Mouse (Mus musculus) small intestine, adult 2 months (tissue): ENCODE data around the gene Aco2.

Experiments used
- CTCF ChIP-seq: fragments of 200-500 bp; IDR thresholded peaks from 2 replicates; pipeline ENCODE4 v1.5.1; 2012; ENCODE audit warnings: low read depth, mild to moderate bottlenecking, control low read depth, inconsistent platforms, low read length, moderate library complexity, mixed read lengths; ENCODE audit not compliant: insufficient replicate concordance, insufficient read length; ENCODE audit errors: extremely low read depth
- POLR2A ChIP-seq: fragments of 200-500 bp; IDR thresholded peaks from 2 replicates; pipeline ENCODE4 v1.6.1; 2012; ENCODE audit warnings: low read depth, mild to moderate bottlenecking, control low read depth, inconsistent platforms, low read length, moderate library complexity

- no peak for TF ChIP-seq CTCF
- TF ChIP-seq POLR2A, result no peak
Measured at GRCm38 (mm10) chr15:81924933-81925332, 52.8 kb downstream of the Aco2 start.
